Mouse (Mus musculus) layer of hippocampus, postnatal 10 days (tissue): ENCODE measurements around the gene Glod4. TPM values are rescaled to one million over a fixed set of nuclear protein-coding genes. Genes with fewer than 3 reads are reported as not detected.

Experiments used
- DNase-seq, 2 experiments: peaks; one replicate each; pipeline ENCODE4 v3.0.0; 2021; ENCODE audit warnings: low spot score in 2 of 2
- long read RNA-seq: library from polyadenylated mRNA; stranded (forward); transcript quantifications from one replicate; pipeline ENCODE4 v2.0.0, GENCODE M21; 2023
- total RNA-seq, 2 experiments: library from RNA; stranded (reverse); gene quantifications; 2 replicates each; pipeline ENCODE4 v1.2.3; 2021

Glod4 gene
- 10 to 100 TPM; 48.6 to 66.6 TPM for total RNA-seq
- long read RNA-seq, transcript Glod4-201 (9 exons, 1,434 nt): major isoform, 79 of 96 reads
- long read RNA-seq, partial matches to known transcripts: 5 of 96 reads
- long read RNA-seq, other reads (novel, unspliced or antisense): 10 of 96 reads

- DNase-seq: peak; percentile 94 to 96
Observed at GRCm38 (mm10) chr11:76242901-76243810, at the start of gene Glod4, which contains the start of gene Mrm3. Gene Glod4 (minus strand): TSS chr11:76243725. Gene Mrm3 (plus strand): TSS chr11:76243715.

GRCm38 (mm10) chr11:76292831-76293230 lies 49.3 kb upstream of the Glod4 start:
- no peak for DNase-seq

DNA sequence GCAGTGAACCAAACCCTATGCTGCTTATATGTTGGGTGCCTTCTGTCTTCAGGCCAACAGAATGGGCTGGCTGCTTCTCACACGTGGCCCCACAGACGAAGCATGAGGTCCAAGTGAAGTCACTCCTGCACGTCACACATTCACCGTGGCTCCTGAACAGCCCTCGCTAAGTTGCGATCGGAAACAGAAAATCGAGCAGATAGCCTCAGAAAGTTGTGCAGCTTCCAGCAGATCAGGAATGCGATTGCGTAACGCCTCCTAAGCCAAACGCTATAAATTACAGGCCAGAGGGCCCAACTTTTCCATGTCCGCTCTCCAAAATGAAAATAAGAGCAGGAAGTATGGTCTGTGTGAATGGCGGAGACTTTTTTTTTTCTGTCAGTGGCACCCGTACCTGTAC lies 48.9 kb upstream of the Glod4 start:
- DNase-seq: no peak

GRCm38 (mm10) chr11:76291960-76292359 lies 48.4 kb upstream of the Glod4 start:
- DNase-seq: no peak

DNA sequence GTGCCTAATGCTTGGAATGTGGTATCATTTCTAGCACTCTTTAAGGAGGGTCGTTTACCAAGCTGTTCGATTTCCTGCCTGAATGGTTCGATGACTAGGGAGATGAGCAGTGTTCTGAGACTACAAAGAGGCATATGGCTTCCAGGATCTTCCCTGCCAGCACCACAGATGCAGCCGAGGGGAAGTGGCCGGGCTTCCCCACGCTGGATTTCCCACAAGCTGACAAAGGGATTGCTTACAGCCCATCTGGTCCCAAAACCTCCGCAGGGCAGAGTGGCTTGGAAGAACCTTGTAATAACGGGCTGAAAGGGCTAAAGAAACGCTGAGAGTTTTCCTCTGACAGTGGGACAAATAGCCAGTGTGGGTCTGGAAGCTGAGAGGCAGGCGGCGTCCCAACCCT lies 46.8 kb upstream of the Glod4 start:
- peak; percentile 62 to 64 for DNase-seq

GRCm38 (mm10) chr11:76288645-76289044 lies 45.1 kb upstream of the Glod4 start:
- no peak for DNase-seq

- no peak for DNase-seq
Observed at GRCm38 (mm10) chr11:76287301-76287700, 43.8 kb upstream of the Glod4 start.

GRCm38 (mm10) chr11:76286534-76287126 lies 43.1 kb upstream of the Glod4 start:
- no peak for DNase-seq

GRCm38 (mm10) chr11:76285431-76286075 lies 42.0 kb upstream of the Glod4 start:
- no peak for DNase-seq

GRCm38 (mm10) chr11:76283841-76284240 lies 40.3 kb upstream of the Glod4 start:
- DNase-seq: no peak

GRCm38 (mm10) chr11:76279971-76280370 lies 36.4 kb upstream of the Glod4 start:
- DNase-seq: no peak

DNA sequence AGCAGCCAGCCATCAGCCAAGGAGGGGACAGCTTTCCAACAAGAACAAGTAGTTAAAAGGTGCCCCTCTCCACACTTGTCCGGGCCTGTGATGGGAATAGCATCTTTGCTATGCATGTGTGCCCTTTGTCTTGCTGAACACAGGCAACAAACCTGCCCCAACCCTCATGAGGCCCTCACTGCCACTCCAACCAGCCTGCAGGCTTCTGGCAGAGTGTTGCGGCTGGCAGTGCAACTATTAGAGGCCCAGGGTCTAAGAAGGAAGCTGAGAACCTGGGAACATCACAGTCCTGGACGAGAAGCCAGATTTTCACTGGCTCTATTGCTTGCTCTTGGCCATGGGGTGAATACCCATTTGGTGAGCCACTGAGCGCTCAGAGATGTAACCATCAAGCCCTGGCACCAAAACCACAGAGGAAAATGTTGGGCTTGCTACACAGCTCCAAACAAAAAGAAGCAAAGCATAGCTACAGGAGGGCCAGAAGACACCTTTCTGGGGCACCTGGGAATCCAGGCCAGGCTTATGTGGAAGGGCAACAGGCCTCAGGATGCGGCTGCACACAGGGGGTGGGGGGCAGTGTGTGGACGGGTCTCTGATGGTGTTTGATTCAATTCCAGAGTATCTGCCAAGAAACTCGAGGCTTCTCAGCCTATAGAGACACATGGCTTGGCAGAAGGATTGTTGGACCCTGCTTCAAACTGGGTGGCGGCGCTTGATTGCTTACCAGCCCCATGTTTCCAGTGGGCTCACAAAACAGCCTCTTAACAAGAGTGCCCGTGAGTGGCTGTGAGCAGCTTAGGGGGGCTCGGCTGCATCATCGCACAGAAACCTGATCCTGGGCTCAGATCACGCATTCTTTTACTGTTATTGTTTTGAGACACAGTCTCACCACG lies 35.7 kb upstream of the Glod4 start:
- no peak for DNase-seq

- DNase-seq: no peak
Observed at GRCm38 (mm10) chr11:76272440-76272839, 28.9 kb upstream of the Glod4 start.

GRCm38 (mm10) chr11:76268521-76269065 lies 25.1 kb upstream of the Glod4 start:
- no peak for DNase-seq

- no peak for DNase-seq
Observed at GRCm38 (mm10) chr11:76268001-76268459, 24.5 kb upstream of the Glod4 start.

- no peak for DNase-seq
Observed at GRCm38 (mm10) chr11:76267550-76267949, 24.0 kb upstream of the Glod4 start.

- no peak for DNase-seq
Observed at GRCm38 (mm10) chr11:76262611-76263351, 19.3 kb upstream of the Glod4 start.

- DNase-seq: no peak
Observed at GRCm38 (mm10) chr11:76261224-76261623, 17.7 kb upstream of the Glod4 start.

GRCm38 (mm10) chr11:76260208-76261050 lies 16.9 kb upstream of the Glod4 start:
- no peak for DNase-seq
